ENCODE assay signal across 9 mouse cellular contexts in the genomic region with DNA sequence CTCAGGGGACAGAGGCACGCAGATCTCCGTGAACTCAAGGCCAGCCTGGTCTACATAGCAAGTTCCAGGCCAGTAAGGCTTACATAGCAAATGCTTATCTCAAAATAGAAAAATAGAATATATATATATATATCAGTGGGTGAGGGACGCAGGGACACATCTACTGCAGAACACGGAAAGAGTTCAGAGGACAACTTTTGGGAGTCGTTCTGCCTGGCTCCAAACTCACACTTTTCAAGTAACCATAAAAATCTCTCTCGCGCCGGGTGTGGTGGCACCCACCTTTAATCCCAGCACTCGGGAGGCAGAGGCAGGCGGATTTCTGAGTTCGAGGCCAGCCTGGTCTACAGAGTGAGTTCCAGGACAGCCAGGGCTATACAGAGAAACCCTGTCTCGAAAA. TPM values are rescaled to one million over a fixed set of nuclear protein-coding genes. Genes with fewer than 3 reads are reported as not detected.
DNase-seq lines count a peak whose midpoint lies in the region; ATAC-seq and TF ChIP-seq lines count a peak whose summit lies in the region.
"Not testable (repeated sequence)": the region's sequence is repeated elsewhere in the genome, so short reads cannot be mapped to it uniquely, and the experiment has no call there.
"Had no signal": no experiment of that assay in that cellular context is flagged by ENCODE, and none has a peak within 500 bp of the region (broad histone marks: within the 10 kb centered on the region; RNA-seq: fewer than 3 reads in every experiment).

No protein-coding gene starts in this region.

- peak overlapping the region; percentile 74; the same call in 1 of the 2 replicates for H3K27ac ChIP-seq in embryonic facial prominence, embryonic 12.5 days
- peak overlapping the region; percentile 91 for H3K27ac ChIP-seq in heart, embryonic 12.5 days (ENCODE audit: poor library complexity, severe bottlenecking)
- H3K27ac ChIP-seq in hindbrain, embryonic 16.5 days (ENCODE audit: low read depth, low read length); liver, embryonic 14.5 days: not testable (repeated sequence)
- 0 out of 2 replicates have a peak overlapping the region, but pooled peaks have one; percentile 25 for H3K27ac ChIP-seq in layer of hippocampus, adult 2 months
- H3K27ac ChIP-seq in midbrain, embryonic 10.5 days (replicated peaks) = peak overlapping the region; percentile 73
- peak overlapping the region; percentile 94 for H3K27ac ChIP-seq in stomach, embryonic 14.5 days (ENCODE audit: low read length)

- peaks cover 16% of the 10 kb centered on the region for H3K4me1 ChIP-seq in embryonic facial prominence, embryonic 12.5 days
- H3K4me1 ChIP-seq in heart, embryonic 12.5 days (replicated peaks) = peaks cover 50% of the 10 kb centered on the region
- H3K4me1 ChIP-seq in hindbrain, embryonic 16.5 days (ENCODE audit: control insufficient read depth, insufficient read depth, low read depth, low read length) = peaks cover 16% of the 10 kb centered on the region
- H3K4me1 ChIP-seq in liver, embryonic 14.5 days (replicated peaks; ENCODE audit: control insufficient read depth in 2 of 2, insufficient read depth in 2 of 2, low read length in 1 of 2) = peaks cover 3 to 23% of the 10 kb centered on the region in 2 experiments; a peak in 2 of 4 replicates
- H3K4me1 ChIP-seq in midbrain, embryonic 10.5 days = peaks cover 43% of the 10 kb centered on the region
- H3K4me1 ChIP-seq in stomach, embryonic 14.5 days (ENCODE audit: control insufficient read depth, insufficient read depth, low read length) = peaks cover 25% of the 10 kb centered on the region; the same call in 1 of the 2 replicates

- H3K4me3 ChIP-seq in embryonic facial prominence, embryonic 12.5 days = 0 out of 2 replicates have a peak overlapping the region, but pooled peaks have one; percentile 35
- H3K4me3 ChIP-seq in heart, embryonic 12.5 days = peak overlapping the region; percentile 55
- H3K4me3 ChIP-seq in hindbrain, embryonic 16.5 days (ENCODE audit: low read length); layer of hippocampus, adult 2 months; liver, embryonic 14.5 days (ENCODE audit: insufficient read depth in 1 of 2, low read depth in 2 of 2, low read length in 2 of 2): not testable (repeated sequence)
- H3K4me3 ChIP-seq in midbrain, embryonic 10.5 days = peak overlapping the region; percentile 41
- peak overlapping the region; percentile 54 for H3K4me3 ChIP-seq in stomach, embryonic 14.5 days (ENCODE audit: low read depth, low read length)

- not testable (repeated sequence) for DNase-seq in layer of hippocampus, adult 2 months (ENCODE audit: low spot score in 2 of 2); liver, embryonic 14.5 days (ENCODE audit: low read depth in 3 of 3, low spot score in 3 of 3); midbrain, embryonic 10.5 days (ENCODE audit: low spot score)

- peaks cover 22% of the 10 kb centered on the region for H3K36me3 ChIP-seq in embryonic facial prominence, embryonic 12.5 days
- H3K36me3 ChIP-seq in heart, embryonic 12.5 days = peaks cover 38% of the 10 kb centered on the region
- H3K36me3 ChIP-seq in hindbrain, embryonic 16.5 days (ENCODE audit: control insufficient read depth, insufficient read depth, low read length) = peaks cover 16% of the 10 kb centered on the region
- not testable (repeated sequence) for H3K36me3 ChIP-seq in liver, embryonic 14.5 days (replicated peaks; ENCODE audit: control insufficient read depth, insufficient read depth, low read depth)
- peaks cover 23% of the 10 kb centered on the region for H3K36me3 ChIP-seq in midbrain, embryonic 10.5 days
- peaks cover 26% of the 10 kb centered on the region for H3K36me3 ChIP-seq in stomach, embryonic 14.5 days (ENCODE audit: control insufficient read depth, insufficient read depth, low read length)

- TF ChIP-seq EP300 in liver, embryonic 14.5 days (IDR thresholded peaks at IDR 0.05; ENCODE audit: low read depth) = not testable (repeated sequence)

- TF ChIP-seq CTCF in layer of hippocampus, adult 2 months (conservative IDR thresholded peaks at IDR 0.05); liver, embryonic 14.5 days (IDR thresholded peaks at IDR 0.05; ENCODE audit: low read depth): not testable (repeated sequence)

- peak overlapping the region; percentile 10; the same call in 1 of the 2 replicates for H3K9ac ChIP-seq in embryonic facial prominence, embryonic 12.5 days
- H3K9ac ChIP-seq in heart, embryonic 12.5 days = peak overlapping the region; percentile 84
- not testable (repeated sequence) for H3K9ac ChIP-seq in hindbrain, embryonic 16.5 days (ENCODE audit: low read depth, low read length); liver, embryonic 14.5 days (replicated peaks)
- peak overlapping the region; percentile 55; the same call in 1 of the 2 replicates for H3K9ac ChIP-seq in stomach, embryonic 14.5 days (replicated peaks; ENCODE audit: low read depth, low read length)

- H3K4me2 ChIP-seq in embryonic facial prominence, embryonic 12.5 days (replicated peaks) = peak overlapping the region; percentile 67
- H3K4me2 ChIP-seq in heart, embryonic 12.5 days = peak overlapping the region; percentile 92
- H3K4me2 ChIP-seq in hindbrain, embryonic 16.5 days (ENCODE audit: low read length) = peak overlapping the region; percentile 50; the same call in 1 of the 2 replicates
- 0 out of 2 replicates have a peak overlapping the region, but pooled peaks have one; percentile 28 for H3K4me2 ChIP-seq in liver, embryonic 14.5 days (ENCODE audit: low read depth)
- peak overlapping the region; percentile 73 for H3K4me2 ChIP-seq in stomach, embryonic 14.5 days (replicated peaks; ENCODE audit: low read depth, low read length)

- not testable (repeated sequence) for H3K9me3 ChIP-seq in embryonic facial prominence, embryonic 12.5 days; heart, embryonic 12.5 days (replicated peaks); hindbrain, embryonic 16.5 days (ENCODE audit: control insufficient read depth, low read length); liver, embryonic 14.5 days (ENCODE audit: control insufficient read depth, low read length); midbrain, embryonic 10.5 days (replicated peaks); stomach, embryonic 14.5 days (ENCODE audit: control insufficient read depth, low read depth, low read length)

- 74% methylated on average over 12 of the region's 12 CpGs for WGBS in embryonic facial prominence, embryonic 12.5 days
- WGBS in heart, embryonic 12.5 days = 59% methylated on average over 12 of the region's 12 CpGs
- WGBS in hindbrain, embryonic 16.5 days = 80% methylated on average over 11 of the region's 12 CpGs
- 53% methylated on average over 12 of the region's 12 CpGs for WGBS in liver, embryonic 14.5 days (ENCODE audit: insufficient replicate concordance)
- WGBS in midbrain, embryonic 10.5 days = 73% methylated on average over 12 of the region's 12 CpGs
- WGBS in stomach, embryonic 14.5 days = 58% methylated on average over 10 of the region's 12 CpGs

- not testable (repeated sequence) for H3K27me3 ChIP-seq in embryonic facial prominence, embryonic 12.5 days; heart, embryonic 12.5 days (replicated peaks); hindbrain, embryonic 16.5 days (replicated peaks; ENCODE audit: control insufficient read depth, insufficient read depth, low read length); liver, embryonic 14.5 days (ENCODE audit: control insufficient read depth, insufficient read depth, low read length); midbrain, embryonic 10.5 days (ENCODE audit: low read depth, poor library complexity, severe bottlenecking); stomach, embryonic 14.5 days (ENCODE audit: control insufficient read depth, insufficient read depth, low read length)

- not testable (repeated sequence) for ATAC-seq in embryonic facial prominence, embryonic 12.5 days (ENCODE audit: insufficient number of reproducible peaks, insufficient read depth, low FRiP score, low TSS enrichment); heart, embryonic 12.5 days (ENCODE audit: insufficient number of reproducible peaks, low FRiP score); hindbrain, embryonic 16.5 days; liver, embryonic 14.5 days (ENCODE audit: insufficient read depth); stomach, embryonic 14.5 days (ENCODE audit: insufficient number of reproducible peaks, insufficient read depth, low FRiP score, low read depth)

RNA-seq across cellular contexts. Expression of a gene that starts 3.3 kb away (rescaled TPM):
- polyA plus RNA-seq in embryonic facial prominence, embryonic 12.5 days (2016; fragmentation: Nextera tagmentation; extraction: Ambion mirVana) = 0.12 and 0.19 TPM in 2 replicates
- polyA plus RNA-seq in heart, embryonic 12.5 days (2016; fragmentation: Nextera tagmentation; extraction: Ambion mirVana) = 0.14 and 0.19 TPM in 2 replicates
- 2.0 and 2.3 TPM in 2 replicates for polyA plus RNA-seq in hindbrain, embryonic 16.5 days (2015; fragmentation: Nextera tagmentation; extraction: Ambion mirVana)
- total RNA-seq in layer of hippocampus, adult 2 months (2021) = 100 to 1,000 TPM; 518 to 547 TPM
- polyA plus RNA-seq in liver, embryonic 14.5 days (2012; rRNA removed) = 0.05 and 0.06 TPM in 2 replicates
- not detected in 2 replicates for polyA plus RNA-seq in liver, embryonic 14.5 days (2014; fragmentation: Nextera tagmentation; extraction: Ambion mirVana)
- 0.71 and 1.2 TPM in 2 replicates for polyA plus RNA-seq in midbrain, embryonic 10.5 days (2016; fragmentation: Nextera tagmentation; extraction: Ambion mirVana)
- 0.39 and 0.75 TPM in 2 replicates for polyA plus RNA-seq in stomach, embryonic 14.5 days (2014; fragmentation: Nextera tagmentation; extraction: Ambion mirVana)

RNA-seq across cellular contexts. Expression of a gene that starts 3.4 kb away (rescaled TPM):
- polyA plus RNA-seq in embryonic facial prominence, embryonic 12.5 days (2016; fragmentation: Nextera tagmentation; extraction: Ambion mirVana) = 34.4 and 38.0 TPM in 2 replicates
- polyA plus RNA-seq in heart, embryonic 12.5 days (2016; fragmentation: Nextera tagmentation; extraction: Ambion mirVana) = 186 and 202 TPM in 2 replicates
- 36.9 and 51.0 TPM in 2 replicates for polyA plus RNA-seq in hindbrain, embryonic 16.5 days (2015; fragmentation: Nextera tagmentation; extraction: Ambion mirVana)
- total RNA-seq in layer of hippocampus, adult 2 months (2021) = 10 to 100 TPM; 52.5 to 60.1 TPM
- polyA plus RNA-seq in liver, embryonic 14.5 days (2012; rRNA removed) = 21.5 and 27.0 TPM in 2 replicates
- polyA plus RNA-seq in liver, embryonic 14.5 days (2014; fragmentation: Nextera tagmentation; extraction: Ambion mirVana) = 23.1 and 24.9 TPM in 2 replicates
- 29.6 and 35.1 TPM in 2 replicates for polyA plus RNA-seq in midbrain, embryonic 10.5 days (2016; fragmentation: Nextera tagmentation; extraction: Ambion mirVana)
- 204 and 212 TPM in 2 replicates for polyA plus RNA-seq in stomach, embryonic 14.5 days (2014; fragmentation: Nextera tagmentation; extraction: Ambion mirVana)

RNA-seq across cellular contexts. Expression of a gene that starts 40.5 kb away (rescaled TPM):
- polyA plus RNA-seq in embryonic facial prominence, embryonic 12.5 days (2016; fragmentation: Nextera tagmentation; extraction: Ambion mirVana) = 3.7 TPM in 2 replicates
- polyA plus RNA-seq in heart, embryonic 12.5 days (2016; fragmentation: Nextera tagmentation; extraction: Ambion mirVana) = 0.17 and 0.32 TPM in 2 replicates
- 2.6 and 2.9 TPM in 2 replicates for polyA plus RNA-seq in hindbrain, embryonic 16.5 days (2015; fragmentation: Nextera tagmentation; extraction: Ambion mirVana)
- 100 to 1,000 TPM; 128 to 138 TPM for total RNA-seq in layer of hippocampus, adult 2 months (2021)
- polyA plus RNA-seq in liver, embryonic 14.5 days (2012; rRNA removed) = 0.49 and 0.92 TPM in 2 replicates
- polyA plus RNA-seq in liver, embryonic 14.5 days (2014; fragmentation: Nextera tagmentation; extraction: Ambion mirVana) = not detected in 2 replicates
- 1.7 and 2.7 TPM in 2 replicates for polyA plus RNA-seq in midbrain, embryonic 10.5 days (2016; fragmentation: Nextera tagmentation; extraction: Ambion mirVana)
- 3.2 and 3.8 TPM in 2 replicates for polyA plus RNA-seq in stomach, embryonic 14.5 days (2014; fragmentation: Nextera tagmentation; extraction: Ambion mirVana)

RNA-seq across cellular contexts. Expression of a gene that starts 42.7 kb away (rescaled TPM):
- 0.03 TPM in 1 of 2 replicates, not detected in the other for polyA plus RNA-seq in embryonic facial prominence, embryonic 12.5 days (2016; fragmentation: Nextera tagmentation; extraction: Ambion mirVana)
- not detected in 2 replicates for polyA plus RNA-seq in heart, embryonic 12.5 days (2016; fragmentation: Nextera tagmentation; extraction: Ambion mirVana)
- 0.05 and 0.06 TPM in 2 replicates for polyA plus RNA-seq in hindbrain, embryonic 16.5 days (2015; fragmentation: Nextera tagmentation; extraction: Ambion mirVana)
- total RNA-seq in layer of hippocampus, adult 2 months (2021) = not detected
- 0.02 and 0.04 TPM in 2 replicates for polyA plus RNA-seq in liver, embryonic 14.5 days (2012; rRNA removed)
- 0.05 and 0.08 TPM in 2 replicates for polyA plus RNA-seq in liver, embryonic 14.5 days (2014; fragmentation: Nextera tagmentation; extraction: Ambion mirVana)
- not detected in 2 replicates for polyA plus RNA-seq in midbrain, embryonic 10.5 days (2016; fragmentation: Nextera tagmentation; extraction: Ambion mirVana)
- not detected in 2 replicates for polyA plus RNA-seq in stomach, embryonic 14.5 days (2014; fragmentation: Nextera tagmentation; extraction: Ambion mirVana)
- total RNA-seq: gastrocnemius, postnatal 25 days; heart, postnatal 25 days had no signal

Comparison
In these comparisons a context has a peak if more than half of its experiments do, and no peak if none do; other contexts are left out.
1. H3K4me2 ChIP-seq: peak in every context shown above with its lines; median percentile 92 in heart, embryonic 12.5 days; 73 in stomach, embryonic 14.5 days; 67 in embryonic facial prominence, embryonic 12.5 days; 50 in hindbrain, embryonic 16.5 days; 28 in liver, embryonic 14.5 days.